Mouse (Mus musculus) left cerebral cortex, adult 9 months (tissue): ENCODE measurements at regions not wholly inside any gene's neighbourhood (a gene's known extent, or its start where the extent isn't known, plus 50 kb on each side); places are given as distances from the start of the nearest gene placed in this dataset.

Experiments
- DNase-seq, 2 experiments: peaks; one replicate each; pipeline ENCODE4 v3.0.0; 2022; ENCODE audit warnings: low spot score in 2 of 2

- DNase-seq: no peak
These were observed 389.6 kb upstream of the Lmcd1 start for GRCm38 (mm10) chr6:111883946-111884345.

- peak in 1 of 2 experiments; percentile 5 for DNase-seq
These were observed 361.6 kb upstream of the Lmcd1 start for GRCm38 (mm10) chr6:111911997-111912396.

- DNase-seq: no peak
These were observed 359.7 kb upstream of the Lmcd1 start for GRCm38 (mm10) chr6:111913771-111914405.

GRCm38 (mm10) chr6:111917248-111917721 is 356.3 kb upstream of the Lmcd1 start:
- DNase-seq: no peak

GRCm38 (mm10) chr6:111917868-111918597 is 355.5 kb upstream of the Lmcd1 start:
- DNase-seq: no peak

GRCm38 (mm10) chr6:111932596-111932995 is 341.0 kb upstream of the Lmcd1 start:
- no peak for DNase-seq

- DNase-seq: no peak
These were observed 319.2 kb upstream of the Lmcd1 start for GRCm38 (mm10) chr6:111954401-111954800.

- DNase-seq: no peak
These were observed 307.8 kb upstream of the Lmcd1 start for GRCm38 (mm10) chr6:111965766-111966165.

GRCm38 (mm10) chr6:111985452-111985851 is 288.1 kb upstream of the Lmcd1 start:
- no peak for DNase-seq

GRCm38 (mm10) chr6:111995823-111996222 is 277.7 kb upstream of the Lmcd1 start:
- DNase-seq: no peak

- no peak for DNase-seq
These were observed 269.6 kb upstream of the Lmcd1 start for GRCm38 (mm10) chr6:112003784-112004471.

GRCm38 (mm10) chr6:112026261-112027205 is 247.0 kb upstream of the Lmcd1 start:
- DNase-seq: peak in 1 of 2 experiments; percentile 21

- no peak for DNase-seq
These were observed 222.9 kb upstream of the Lmcd1 start for GRCm38 (mm10) chr6:112050548-112051184.

- no peak for DNase-seq
These were observed 221.4 kb upstream of the Lmcd1 start for GRCm38 (mm10) chr6:112052193-112052592.

GRCm38 (mm10) chr6:112057895-112058294 is 215.7 kb upstream of the Lmcd1 start:
- DNase-seq: peak in 1 of 2 experiments; percentile 5

GRCm38 (mm10) chr6:112062956-112063355 is 210.6 kb upstream of the Lmcd1 start:
- no peak for DNase-seq

GRCm38 (mm10) chr6:112090597-112090996 is 183.0 kb upstream of the Lmcd1 start:
- no peak for DNase-seq

GRCm38 (mm10) chr6:112091125-112091763 is 182.3 kb upstream of the Lmcd1 start:
- peak in 1 of 2 experiments; percentile 83 for DNase-seq

- no peak for DNase-seq
These were observed 180.3 kb upstream of the Lmcd1 start for GRCm38 (mm10) chr6:112093300-112093699.

GRCm38 (mm10) chr6:112097699-112098098 is 175.9 kb upstream of the Lmcd1 start:
- DNase-seq: no peak
